Mouse (Mus musculus): ENCODE results near the gene Prune1. TPM values are rescaled to one million over a fixed set of nuclear protein-coding genes. Genes with fewer than 3 reads are reported as not detected.

The Prune1 gene
- 7.1 and 8.4 TPM in 2 replicates for total RNA-seq (2012; rRNA removed)
- 7.1 and 8.5 TPM in 2 replicates for total RNA-seq (2014; rRNA removed)
- polyA plus RNA-seq (2012; ENCODE audit: insufficient read length, low read depth) = 8.8 and 9.1 TPM in 2 replicates

DNA sequence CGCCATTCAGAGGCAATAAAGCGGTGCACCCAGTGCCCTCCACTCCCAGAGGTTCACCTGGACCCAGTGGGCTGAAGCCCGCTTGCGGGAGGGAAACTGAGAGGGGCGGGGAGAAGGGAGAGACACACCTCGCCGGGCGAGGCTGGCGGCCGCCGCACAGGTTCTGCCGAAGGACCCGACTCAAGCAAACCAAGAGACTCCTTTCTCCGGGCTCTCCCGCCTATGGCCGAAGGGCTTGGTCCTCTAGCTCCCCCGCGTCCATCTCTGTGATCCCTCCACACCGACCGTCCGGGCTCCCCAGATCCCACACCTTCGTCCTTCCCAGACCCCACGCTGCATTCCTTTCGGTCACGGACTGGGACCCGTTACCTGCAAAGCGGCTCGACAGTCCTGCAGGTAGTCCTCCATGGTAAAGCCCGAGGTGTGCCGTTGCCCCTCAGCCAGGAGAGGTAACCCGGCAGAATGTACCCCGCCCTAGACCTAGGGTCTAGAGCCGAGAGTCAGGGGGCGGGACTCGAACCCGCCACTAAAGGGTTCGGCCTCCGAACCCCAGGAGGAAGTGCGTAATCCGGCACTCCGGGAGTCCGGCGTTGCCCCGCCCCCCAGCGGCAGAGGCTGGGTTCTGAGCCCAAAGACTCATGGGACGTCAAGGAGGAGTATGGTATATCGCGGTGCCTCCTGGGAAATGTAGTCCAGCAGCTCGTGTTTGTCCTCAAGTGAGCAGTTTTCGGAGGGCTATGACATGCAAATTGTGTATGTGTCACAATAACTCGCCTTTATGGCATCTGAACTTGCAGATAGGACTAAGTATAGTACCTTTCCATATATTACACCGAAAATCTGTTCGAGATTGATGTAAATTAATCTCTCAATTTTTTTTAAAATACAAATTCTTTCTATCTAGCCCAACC, at the start of gene Prune1, which contains the start of gene Mindy1:
TSS of gene Prune1 (minus strand) at position 861 of the 911 bp plus-strand sequence.
TSS of gene Mindy1 (plus strand) at position 130 of the 911 bp plus-strand sequence.
- DNase-seq (ENCODE audit: extremely low read depth) = peak; percentile 99
- Histone ChIP-seq H3K9me3 (replicated peaks; ENCODE audit: low read length) (no peaks in the 10 kb centered on the region), H3K36me3 (replicated peaks in 1 of 2; ENCODE audit: control insufficient read depth in 1 of 2, insufficient read depth in 1 of 2, low read length in 1 of 2) (peaks cover 0 to 2% of the 10 kb centered on the region in 2 experiments), H3K27ac (ENCODE audit: insufficient read depth, low read depth) (peak within 1 kb of the TSS; percentile 41), H3K4me3 (replicated peaks in 1 of 3; ENCODE audit: low read depth in 2 of 3, low read length in 2 of 3, poor library complexity in 1 of 3) (peak within 1 kb of the TSS; percentile 81 to 93 (median 86)), H3K79me2 (replicated peaks; ENCODE audit: control insufficient read depth, extremely low read depth, insufficient read depth, poor library complexity, severe bottlenecking) (0 out of 2 replicates have a peak, but pooled peaks cover 2% of the 10 kb centered on the region), H3K27me3 (replicated peaks) (no peaks in the 10 kb centered on the region), H3K4me1 (ENCODE audit: control insufficient read depth in 1 of 2, insufficient read depth in 2 of 2) (peaks cover 0 to 31% of the 10 kb centered on the region in 2 experiments; a peak in 2 of 4 replicates), H3K4me2 (ENCODE audit: insufficient read depth, low read depth, poor library complexity, severe bottlenecking) (peak within 1 kb of the TSS; percentile 80), H3K9ac (ENCODE audit: insufficient read depth, low read depth) (peak within 1 kb of the TSS; percentile 96)
- in situ Hi-C loops (cut with MboI; ENCODE audit: low pct_ligation_motif_present, low pct_unique_long_range_greater_than_20kb, low sequenced_read_pairs) = no loop called here
- dilution Hi-C loops (cut with MboI; ENCODE audit: extremely low pct_ligation_motif_present, extremely low pct_unique_long_range_greater_than_20kb, low sequenced_read_pairs) = no loop called here
- TF ChIP-seq USF1 (IDR thresholded peaks at IDR 0.05; ENCODE audit: low read depth, low read length) = no peak
- no peak; the same call in 1 of the 2 replicates for TF ChIP-seq CHD2 (IDR thresholded peaks at IDR 0.05; ENCODE audit: low read length)
- TF ChIP-seq EP300 (IDR thresholded peaks at IDR 0.05; ENCODE audit: low read length) = no peak
- TF ChIP-seq UBTF (IDR thresholded peaks at IDR 0.05; ENCODE audit: low read depth, low read length) = no peak
- TF ChIP-seq MAFK (IDR thresholded peaks at IDR 0.05; ENCODE audit: insufficient replicate concordance, low read length) = no peak
- TF ChIP-seq PAX5 (IDR thresholded peaks at IDR 0.05; ENCODE audit: low read length) = no peak
- TF ChIP-seq SMC3 (IDR thresholded peaks at IDR 0.05; ENCODE audit: low read depth, low read length) = no peak
- TF ChIP-seq ZMIZ1 (IDR thresholded peaks at IDR 0.05; ENCODE audit: low read depth, low read length) = no peak
- TF ChIP-seq MAZ (IDR thresholded peaks at IDR 0.05; ENCODE audit: low read depth, low read length) = no peak
- 0 out of 2 replicates have a peak, but pooled peaks have one; percentile 12 for TF ChIP-seq USF2 (conservative IDR thresholded peaks at IDR 0.05; ENCODE audit: low read depth, low read length)
- TF ChIP-seq SIN3A (IDR thresholded peaks at IDR 0.05; ENCODE audit: low read length) = peak; percentile 86
- peak; percentile 61 for TF ChIP-seq TCF12 (IDR thresholded peaks at IDR 0.05; ENCODE audit: low read depth, low read length)
- TF ChIP-seq E2F4 (IDR thresholded peaks at IDR 0.05; ENCODE audit: insufficient replicate concordance, low read depth, low read length) = no peak
- no peak for TF ChIP-seq JUN (IDR thresholded peaks at IDR 0.05; ENCODE audit: insufficient read depth, low read depth, low read length)
- peak; percentile 33; the same call in 1 of the 2 replicates for TF ChIP-seq MAX (IDR thresholded peaks at IDR 0.05; ENCODE audit: low read length)
- no peak; the same call in 1 of the 2 replicates for TF ChIP-seq MEF2A (IDR thresholded peaks at IDR 0.05; ENCODE audit: borderline replicate concordance, low read depth, low read length)
- TF ChIP-seq POLR2A (IDR thresholded peaks at IDR 0.05; ENCODE audit: low read depth, low read length) = peak; percentile 48; the same call in 1 of the 2 replicates
- 0 out of 2 replicates have a peak, but pooled peaks have one; percentile 31 for TF ChIP-seq ETS1 (conservative IDR thresholded peaks at IDR 0.05; ENCODE audit: low read depth, low read length)
- peak; percentile 78; the same call in 1 of the 2 replicates for TF ChIP-seq MYC (IDR thresholded peaks at IDR 0.05; ENCODE audit: low read depth, low read length)
- TF ChIP-seq MXI1 (IDR thresholded peaks at IDR 0.05; ENCODE audit: low read depth, low read length) = peak; percentile 64; the same call in 1 of the 2 replicates
- 0 out of 2 replicates have a peak, but pooled peaks have one; percentile 21 for TF ChIP-seq BHLHE40 (IDR thresholded peaks at IDR 0.05; ENCODE audit: low read depth, low read length)
- peak; percentile 46; the same call in 1 of the 2 replicates for TF ChIP-seq NRF1 (IDR thresholded peaks at IDR 0.05; ENCODE audit: low read depth, low read length)
- TF ChIP-seq RCOR1 (conservative IDR thresholded peaks at IDR 0.05; ENCODE audit: low read depth, low read length) = no peak
- peak; percentile 68; the same call in 1 of the 2 replicates for TF ChIP-seq TBP (conservative IDR thresholded peaks at IDR 0.05; ENCODE audit: low read depth, low read length)
- TF ChIP-seq IRF4 (IDR thresholded peaks at IDR 0.05; ENCODE audit: low read depth, low read length) = peak; percentile 65
- no peak for TF ChIP-seq RAD21 (IDR thresholded peaks at IDR 0.05; ENCODE audit: low read depth, low read length)
- TF ChIP-seq ZC3H11A (IDR thresholded peaks at IDR 0.05; ENCODE audit: low read depth, low read length) = no peak
- TF ChIP-seq ZKSCAN1 (IDR thresholded peaks at IDR 0.05; ENCODE audit: borderline replicate concordance, low read depth, low read length) = no peak
- no peak for TF ChIP-seq POLR2AphosphoS2 (IDR thresholded peaks at IDR 0.05; ENCODE audit: low read depth, low read length)
- TF ChIP-seq CTCF (conservative IDR thresholded peaks at IDR 0.05 in 1 of 2, IDR thresholded peaks at IDR 0.05 in 1 of 2; ENCODE audit: low read depth in 2 of 2, low read length in 2 of 2) = no peak
- peak; percentile 38; the same call in 1 of the 2 replicates for TF ChIP-seq ZNF384 (IDR thresholded peaks at IDR 0.05; ENCODE audit: low read depth, low read length)
- TF ChIP-seq ELF1 (IDR thresholded peaks at IDR 0.05; ENCODE audit: low read depth, low read length) = peak; percentile 85
- TF ChIP-seq GABPA (IDR thresholded peaks at IDR 0.05; ENCODE audit: insufficient replicate concordance, low read depth, low read length) = peak; percentile 50; the same call in 1 of the 2 replicates
- peak; percentile 99 for TF ChIP-seq HCFC1 (IDR thresholded peaks at IDR 0.05; ENCODE audit: low read depth, low read length)
- TF ChIP-seq JUND (conservative IDR thresholded peaks at IDR 0.05; ENCODE audit: low read depth, low read length) = no peak
- 0 out of 2 replicates have a peak, but pooled peaks have one; percentile 10 for TF ChIP-seq NELFE (IDR thresholded peaks at IDR 0.05; ENCODE audit: low read depth, low read length)
